Mouse (Mus musculus): ENCODE measurements at regions not wholly inside any gene's neighbourhood (a gene's known extent, or its start where the extent isn't known, plus 50 kb on each side); places are given as distances from the start of the nearest gene placed in this dataset.
A peak's percentile ranks its signal among the peaks of the same experiment; 100 is the strongest.

DNA sequence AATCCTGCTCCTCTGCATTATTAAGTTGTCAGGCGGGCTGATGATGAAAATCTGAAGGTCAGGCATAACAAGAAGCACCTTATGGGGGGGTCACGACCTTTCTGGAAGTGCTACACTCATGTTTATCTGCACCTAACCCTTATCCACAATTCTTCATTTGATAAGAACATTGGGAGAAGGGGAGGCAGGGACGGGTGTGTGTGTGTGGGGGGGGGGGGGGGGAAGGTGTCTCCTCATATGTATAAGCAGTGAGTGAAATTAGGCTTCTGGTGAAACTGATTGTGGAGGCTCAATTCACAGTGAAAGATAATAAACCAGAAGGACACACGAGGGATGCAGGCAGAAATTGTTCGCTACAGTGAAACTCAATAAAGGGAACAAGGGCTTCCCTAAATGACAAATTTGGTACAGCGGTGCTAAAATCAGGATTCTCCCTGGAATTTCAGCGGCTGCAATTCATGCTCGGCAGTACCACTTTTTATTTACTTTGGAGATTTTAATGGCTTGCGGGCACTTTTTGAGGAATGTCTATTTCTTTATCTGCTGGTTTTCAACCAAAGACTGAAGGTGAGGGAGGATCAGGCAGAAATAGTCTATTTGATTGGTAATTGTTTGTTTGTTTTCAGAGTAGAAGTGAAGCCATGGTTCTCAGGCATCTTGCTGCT is 327.2 kb downstream of the Gm10295 start:
- H3K4me1 ChIP-seq = peaks cover 11% of the 10 kb centered on the region
- H3K9ac ChIP-seq (replicated peaks) = no peak overlapping the region
- peak overlapping the region; percentile 56 for H3K4me2 ChIP-seq (replicated peaks)
- H3K9me3 ChIP-seq = no peaks in the 10 kb centered on the region
- H3K4me3 ChIP-seq = peak overlapping the region; percentile 33
- H3K27me3 ChIP-seq = peaks cover 5% of the 10 kb centered on the region; the same call in 1 of the 2 replicates
- WGBS = 18% methylated on average over 9 of the region's 9 CpGs
- H3K36me3 ChIP-seq = no peaks in the 10 kb centered on the region
- H3K27ac ChIP-seq (replicated peaks) = peak overlapping the region; percentile 46; the same call in 1 of the 2 replicates
- peak; percentile 38 for ATAC-seq (ENCODE audit: low FRiP score, low read depth)

DNA sequence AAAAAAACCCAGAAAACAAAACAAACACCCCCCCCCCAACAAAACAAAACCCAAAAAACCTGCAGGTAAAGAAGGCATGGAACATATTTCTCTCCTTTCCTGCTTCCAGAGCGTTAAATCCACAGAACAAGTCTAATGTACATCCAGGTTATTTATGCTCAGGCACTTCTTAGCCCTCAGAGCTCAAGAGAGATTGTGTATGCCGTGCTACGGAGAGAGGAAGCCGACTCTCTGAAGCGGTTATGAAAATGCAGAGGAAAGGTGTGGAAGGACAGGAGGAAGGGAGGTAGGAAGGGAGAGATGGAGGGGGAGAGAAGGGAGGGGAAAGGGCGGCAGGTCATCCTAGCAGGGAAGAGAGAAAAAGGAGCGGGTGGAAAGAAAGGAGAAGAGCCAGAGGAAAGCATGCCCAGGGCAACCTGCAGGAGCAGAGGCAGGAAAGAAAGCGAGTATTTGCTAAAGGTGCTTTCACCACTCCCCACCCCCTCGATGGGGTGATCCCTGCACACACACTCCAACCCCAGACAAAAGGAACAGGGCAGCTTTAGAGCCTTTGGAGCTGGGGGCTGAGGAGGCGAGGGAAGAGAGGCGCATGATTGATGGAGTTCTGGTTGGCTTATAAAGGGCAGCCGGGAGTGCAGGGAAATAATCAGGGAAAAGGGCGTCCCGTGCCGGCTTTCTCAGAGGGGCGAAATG is 327.9 kb downstream of the Gm10295 start:
- peak overlapping the region; percentile 33 for H3K4me3 ChIP-seq
- ATAC-seq (ENCODE audit: low FRiP score, low read depth) = peak; percentile 84
- peak overlapping the region; percentile 46 for H3K27ac ChIP-seq (replicated peaks)
- 6% methylated on average over 16 of the region's 16 CpGs for WGBS
- H3K27me3 ChIP-seq = peaks cover 5% of the 10 kb centered on the region; the same call in 1 of the 2 replicates
- H3K9me3 ChIP-seq = no peaks in the 10 kb centered on the region
- no peaks in the 10 kb centered on the region for H3K36me3 ChIP-seq
- H3K4me2 ChIP-seq (replicated peaks) = peak overlapping the region; percentile 56
- peak overlapping the region; percentile 44; the same call in 1 of the 2 replicates for H3K9ac ChIP-seq (replicated peaks)
- peaks cover 11% of the 10 kb centered on the region for H3K4me1 ChIP-seq

All from midbrain, embryonic 12.5 days (tissue).